Mouse (Mus musculus) midbrain, embryonic 10.5 days (tissue): ENCODE measurements at regions not wholly inside any gene's neighbourhood (a gene's known extent, or its start where the extent isn't known, plus 50 kb on each side); places are given as distances from the start of the nearest gene placed in this dataset.

ENCODE experiments used
- DNase-seq: peaks from one replicate; pipeline ENCODE4 v3.0.0-alpha.2; 2017; ENCODE audit warnings: low spot score
- H3K27ac ChIP-seq: fragments of 300-500 bp; sonication (generic); replicated peaks from 2 replicates; pipeline ENCODE4 v1.5.1; 2016; ENCODE audit warnings: mild to moderate bottlenecking
- H3K27me3 ChIP-seq: fragments of 300-500 bp; sonication (generic); 2 replicates; pipeline ENCODE4 v1.6.1; 2016; ENCODE audit warnings: low read depth, mild to moderate bottlenecking; ENCODE audit not compliant: poor library complexity, severe bottlenecking
- H3K36me3 ChIP-seq: fragments of 300-500 bp; sonication (generic); 2 replicates; pipeline ENCODE4 v1.6.1; 2016; ENCODE audit warnings: mild to moderate bottlenecking, moderate library complexity
- H3K4me1 ChIP-seq: fragments of 300-500 bp; sonication (generic); 2 replicates; pipeline ENCODE4 v1.6.1; 2016
- H3K4me3 ChIP-seq: fragments of 300-500 bp; sonication (generic); 2 replicates; pipeline ENCODE4 v1.5.1; 2016; ENCODE audit warnings: mild to moderate bottlenecking, moderate library complexity
- H3K9me3 ChIP-seq: fragments of 300-500 bp; sonication (generic); replicated peaks from 2 replicates; pipeline ENCODE4 v1.6.1; 2016; ENCODE audit warnings: mild to moderate bottlenecking
- WGBS: fragments of 180-500 bp; shearing (Covaris S2); methylation state at CpG from one replicate; pipeline ENCODE4 v1.1.7; 2016; 5-methylcytosine and 5-hydroxymethylcytosine counted together

DNA sequence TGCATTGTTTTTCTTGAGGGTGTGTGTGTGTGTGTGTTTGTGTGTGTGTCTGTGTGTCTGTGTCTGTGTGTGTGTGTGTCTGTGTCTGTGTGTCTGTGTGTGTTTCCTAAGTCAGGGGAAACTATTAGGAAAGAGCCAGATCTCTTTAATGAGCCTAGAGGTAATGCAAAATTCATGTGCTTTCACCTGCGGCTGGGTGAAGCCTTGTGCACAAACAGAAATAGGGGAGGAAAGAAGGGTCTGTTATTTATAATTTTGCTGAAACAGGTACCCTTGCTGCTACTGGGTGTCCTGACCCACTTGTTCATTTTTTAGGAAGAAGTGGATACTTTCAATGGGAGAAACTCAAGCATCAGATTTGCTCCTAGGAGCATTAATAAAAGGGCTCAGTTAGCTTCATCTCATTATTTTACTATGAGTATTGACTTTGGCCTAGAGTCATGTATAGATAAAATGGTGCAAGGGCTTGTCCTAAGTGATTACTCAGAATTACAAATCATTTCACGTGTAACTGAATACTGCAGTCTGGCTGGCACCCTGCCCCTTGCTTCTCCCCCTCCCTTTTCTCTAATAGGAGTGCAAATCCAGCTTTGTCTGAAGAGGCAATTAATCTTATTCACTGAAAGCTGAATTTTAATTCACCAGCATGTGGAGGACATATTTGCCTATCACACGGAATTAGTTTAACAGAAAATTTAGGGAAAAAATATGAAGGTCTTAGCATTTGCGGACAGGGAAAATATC is 401.7 kb upstream of the Dph6 start:
- Histone ChIP-seq H3K4me1 (no peaks in the 10 kb centered on the region), H3K27me3 (no peaks in the 10 kb centered on the region), H3K27ac (no peak overlapping the region), H3K9me3 (no peaks in the 10 kb centered on the region), H3K4me3 (no peak overlapping the region), H3K36me3 (no peaks in the 10 kb centered on the region)
- DNase-seq, result no peak
- WGBS, result 79% methylated on average over 4 of the region's 4 CpGs

DNA sequence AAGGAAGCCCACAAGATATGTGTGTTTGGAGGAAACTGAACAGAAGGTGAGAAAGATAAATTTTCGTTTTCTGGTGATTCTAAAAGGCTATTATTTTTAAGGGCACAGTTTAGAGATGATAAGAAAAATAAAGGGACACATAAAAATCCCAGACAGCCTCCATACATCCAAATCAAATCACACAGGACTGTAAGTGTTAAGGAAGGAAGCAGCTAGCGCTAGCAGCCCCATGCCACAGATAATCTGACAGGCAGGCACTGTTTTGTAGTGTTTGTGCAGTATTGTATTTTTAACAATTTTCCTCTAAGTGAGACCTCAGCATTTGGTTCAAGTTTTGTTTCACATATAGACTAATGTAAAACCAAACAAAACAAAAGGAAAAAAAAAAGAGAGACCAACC is 402.4 kb upstream of the Dph6 start:
- no peaks in the 10 kb centered on the region for H3K27me3 ChIP-seq
- H3K9me3 ChIP-seq, result no peaks in the 10 kb centered on the region
- H3K4me1 ChIP-seq, result no peaks in the 10 kb centered on the region
- no peak overlapping the region for H3K27ac ChIP-seq
- H3K4me3 ChIP-seq, result no peak overlapping the region
- no peak for DNase-seq
- 83% methylated on average over 2 of the region's 2 CpGs for WGBS
- H3K36me3 ChIP-seq, result no peaks in the 10 kb centered on the region

DNA sequence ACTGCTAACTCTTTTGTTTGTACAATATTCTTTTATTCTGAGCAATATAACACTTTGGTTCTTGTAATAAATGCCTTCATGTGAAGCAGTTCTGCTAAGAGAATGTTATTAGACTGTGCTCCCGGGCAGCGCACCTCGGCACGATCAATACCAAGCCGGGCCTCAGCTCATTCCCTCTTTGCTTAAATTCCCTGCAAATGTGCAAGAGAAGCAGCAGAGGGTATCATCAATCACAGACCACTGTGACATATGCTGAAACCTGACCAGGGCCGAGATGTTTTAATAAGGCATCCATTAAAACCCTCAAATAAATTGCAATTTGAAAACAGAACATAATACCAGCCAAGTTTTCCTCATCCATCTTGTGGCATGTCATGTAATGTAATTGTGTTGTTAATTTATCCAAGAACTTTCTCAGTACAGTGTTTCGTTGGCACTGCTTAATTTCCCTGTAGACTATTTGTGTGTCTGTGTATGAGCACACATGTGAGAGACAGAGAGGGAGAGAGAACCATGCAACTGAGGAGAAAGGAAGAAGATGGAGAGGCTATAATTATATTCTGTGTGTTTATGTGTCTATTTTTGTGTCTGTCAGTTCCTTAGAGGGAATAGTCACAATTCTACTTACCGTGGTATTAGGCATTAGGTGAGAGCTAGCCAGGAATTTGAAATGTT is 412.9 kb upstream of the Dph6 start:
- Histone ChIP-seq H3K27me3 (no peaks in the 10 kb centered on the region), H3K36me3 (no peaks in the 10 kb centered on the region), H3K27ac (no peak overlapping the region), H3K9me3 (no peaks in the 10 kb centered on the region), H3K4me1 (no peaks in the 10 kb centered on the region), H3K4me3 (no peak overlapping the region)
- no peak for DNase-seq
- 89% methylated on average over 8 of the region's 8 CpGs for WGBS

DNA sequence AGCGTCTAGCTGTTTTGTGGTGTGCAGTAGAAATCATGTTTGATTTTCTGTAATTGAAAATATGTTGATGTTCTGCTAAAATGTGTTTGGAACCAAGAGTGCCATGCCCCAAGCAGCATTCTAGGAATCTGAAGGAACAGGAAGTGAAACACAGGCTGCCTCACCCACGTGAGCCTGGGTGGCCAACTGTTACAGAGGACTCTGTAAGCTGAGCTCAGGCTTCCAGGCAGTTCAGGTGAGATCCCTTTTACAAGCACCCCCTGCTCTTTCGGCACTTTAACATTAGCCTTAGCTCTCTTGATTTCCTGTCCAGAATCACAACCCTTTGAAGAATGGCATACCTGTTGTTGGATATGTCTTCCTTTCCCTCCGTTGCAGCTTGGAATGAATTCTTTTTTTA is 414.9 kb upstream of the Dph6 start:
- H3K4me3 ChIP-seq, result no peak overlapping the region
- H3K36me3 ChIP-seq, result no peaks in the 10 kb centered on the region
- WGBS, result 75% methylated on average over 4 of the region's 4 CpGs
- no peak overlapping the region for H3K27ac ChIP-seq
- no peaks in the 10 kb centered on the region for H3K9me3 ChIP-seq
- no peaks in the 10 kb centered on the region for H3K4me1 ChIP-seq
- no peaks in the 10 kb centered on the region for H3K27me3 ChIP-seq
- DNase-seq, result no peak

DNA sequence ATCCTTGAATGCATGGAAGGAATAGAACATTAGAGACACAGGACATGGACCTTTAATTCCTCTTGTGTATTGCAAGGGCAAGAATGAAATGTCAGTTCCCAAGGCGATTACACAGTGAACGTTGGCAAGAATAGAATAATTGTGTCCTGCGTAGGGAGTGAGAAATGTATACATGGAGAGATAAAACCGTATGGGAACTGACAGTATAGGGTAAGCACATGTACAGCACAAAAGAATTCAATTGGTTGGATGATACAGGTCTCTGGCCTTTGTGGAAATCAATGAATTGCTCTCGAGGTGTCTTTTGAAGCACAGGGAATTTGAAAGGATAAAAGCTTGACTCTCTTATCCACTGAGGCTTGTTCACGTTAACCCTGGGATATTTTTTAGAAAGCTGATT is 415.4 kb upstream of the Dph6 start:
- Histone ChIP-seq H3K27me3 (no peaks in the 10 kb centered on the region), H3K36me3 (no peaks in the 10 kb centered on the region), H3K27ac (no peak overlapping the region), H3K4me1 (no peaks in the 10 kb centered on the region), H3K4me3 (no peak overlapping the region), H3K9me3 (no peaks in the 10 kb centered on the region)
- 73% methylated on average over 6 of the region's 6 CpGs for WGBS
- DNase-seq, result no peak

DNA sequence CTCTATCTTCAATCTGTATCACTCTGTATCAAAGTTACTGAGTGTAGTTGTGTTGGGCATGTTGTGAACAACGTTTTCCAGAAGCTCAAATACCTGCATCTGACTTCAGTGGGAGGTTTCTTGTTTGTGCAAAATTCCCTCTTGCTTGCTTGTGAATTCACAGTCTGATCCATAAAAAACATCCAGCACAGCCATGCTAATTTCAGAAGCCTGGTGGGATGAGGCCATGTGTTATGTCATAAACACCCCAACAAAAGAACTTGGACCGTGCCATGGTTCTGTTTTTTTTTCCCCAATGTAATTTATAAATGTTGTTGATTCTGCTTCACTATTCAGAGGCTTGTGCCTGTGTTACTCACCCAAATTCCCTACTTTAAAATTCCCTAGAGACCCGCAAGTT is 415.9 kb upstream of the Dph6 start:
- Histone ChIP-seq H3K4me1 (no peaks in the 10 kb centered on the region), H3K36me3 (no peaks in the 10 kb centered on the region), H3K9me3 (no peaks in the 10 kb centered on the region), H3K4me3 (no peak overlapping the region), H3K27me3 (no peaks in the 10 kb centered on the region), H3K27ac (no peak overlapping the region)
- WGBS, result 81% methylated on average over 3 of the region's 3 CpGs
- no peak for DNase-seq

DNA sequence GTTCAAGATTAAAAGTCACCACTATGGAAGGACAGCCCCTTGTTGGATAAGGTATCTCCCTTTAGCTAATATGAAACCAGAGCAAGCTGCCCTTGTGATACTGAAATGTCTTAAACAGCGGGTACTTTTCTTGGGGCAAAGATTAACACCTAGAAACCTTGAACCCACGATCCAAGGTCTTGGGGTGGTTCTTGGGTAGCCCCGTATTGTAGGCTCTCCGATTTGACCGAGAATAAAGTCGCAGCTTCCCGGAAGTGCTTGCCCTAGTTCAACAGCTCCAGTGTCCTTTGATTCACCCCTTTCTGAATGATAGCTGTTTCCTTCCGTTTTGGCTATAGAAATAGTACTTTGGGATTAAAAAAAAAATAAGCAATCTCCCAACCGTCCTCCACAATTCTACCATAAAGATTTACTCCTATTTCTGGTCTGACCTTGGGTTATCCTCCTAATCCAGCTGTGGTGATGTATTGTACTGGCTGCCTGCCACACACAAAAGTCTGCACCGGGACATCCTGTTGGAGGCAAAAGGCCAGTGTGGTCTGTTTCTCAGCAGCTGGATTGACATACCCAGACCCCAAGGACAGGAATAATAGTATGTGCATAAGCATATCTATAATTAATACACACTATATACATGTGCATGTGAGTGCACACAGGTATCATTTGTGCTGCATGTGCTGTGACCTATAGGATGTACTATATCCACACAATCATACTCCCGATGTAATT is 427.0 kb upstream of the Dph6 start:
- DNase-seq, result no peak
- H3K4me1 ChIP-seq, result no peaks in the 10 kb centered on the region
- no peak overlapping the region for H3K4me3 ChIP-seq
- H3K27me3 ChIP-seq, result no peaks in the 10 kb centered on the region
- WGBS, result 89% methylated on average over 11 of the region's 11 CpGs
- no peaks in the 10 kb centered on the region for H3K9me3 ChIP-seq
- H3K27ac ChIP-seq, result no peak overlapping the region
- no peaks in the 10 kb centered on the region for H3K36me3 ChIP-seq

DNA sequence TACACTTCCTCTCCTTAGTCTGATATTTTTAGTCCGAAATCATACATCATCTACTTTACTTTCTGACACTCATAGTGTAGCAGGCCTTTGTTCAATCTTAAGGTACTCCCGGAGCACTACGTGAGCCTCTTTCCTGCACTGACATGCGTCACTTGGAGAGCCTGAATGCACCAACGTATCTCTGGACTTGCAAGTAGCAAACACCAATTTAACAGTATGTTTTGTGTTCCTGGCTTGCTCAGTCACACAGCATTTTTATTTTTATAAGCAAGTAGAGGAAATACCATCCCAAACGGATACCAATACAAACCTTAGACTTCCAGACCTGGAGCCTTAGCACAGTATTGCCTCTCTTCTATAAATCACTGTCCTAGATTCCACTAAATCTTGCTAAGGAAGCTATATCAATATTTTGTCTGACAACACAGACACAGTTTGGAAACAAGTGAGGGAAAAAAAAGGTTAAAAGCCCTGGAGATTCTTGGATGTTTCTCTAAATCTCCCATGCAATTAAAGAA is 427.6 kb upstream of the Dph6 start:
- Histone ChIP-seq H3K27ac (no peak overlapping the region), H3K4me1 (no peaks in the 10 kb centered on the region), H3K4me3 (no peak overlapping the region), H3K9me3 (no peaks in the 10 kb centered on the region), H3K27me3 (no peaks in the 10 kb centered on the region), H3K36me3 (no peaks in the 10 kb centered on the region)
- no peak for DNase-seq
- WGBS, result 91% methylated on average over 6 of the region's 6 CpGs

DNA sequence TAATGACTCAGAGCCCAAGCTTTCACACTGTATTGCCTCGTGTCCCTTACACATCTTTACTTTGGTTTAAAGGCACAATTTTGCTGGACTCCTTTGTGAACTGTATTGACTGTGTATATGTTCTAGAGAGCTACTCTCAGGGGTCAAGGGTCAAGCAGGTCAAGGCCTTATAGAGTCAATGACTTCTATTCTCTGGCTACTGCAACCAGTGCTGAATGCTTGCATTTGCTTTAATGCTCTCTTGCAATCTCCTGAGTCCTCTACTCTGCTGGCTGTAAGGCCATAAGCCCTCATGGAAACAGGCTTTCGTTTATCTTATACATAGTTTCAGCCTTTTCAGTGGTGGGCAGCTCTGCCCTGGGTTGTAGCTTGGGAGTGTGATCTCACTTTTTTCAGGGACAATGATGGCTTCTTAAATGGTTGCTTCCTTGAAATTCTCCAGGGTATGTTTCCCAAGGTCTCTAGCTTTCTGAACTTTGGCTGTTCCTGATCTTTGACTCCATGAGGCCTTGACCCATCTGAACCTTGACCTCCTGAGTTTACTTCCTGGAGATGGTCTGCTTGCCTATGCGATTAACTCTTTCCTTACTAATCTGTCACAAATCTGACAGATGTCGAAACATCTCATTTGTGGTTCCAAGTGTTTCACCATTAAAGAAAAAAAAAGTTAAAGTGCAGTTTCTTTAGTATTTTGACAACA is 433.8 kb upstream of the Dph6 start:
- WGBS, result 64% methylated on average over 4 of the region's 4 CpGs

DNA sequence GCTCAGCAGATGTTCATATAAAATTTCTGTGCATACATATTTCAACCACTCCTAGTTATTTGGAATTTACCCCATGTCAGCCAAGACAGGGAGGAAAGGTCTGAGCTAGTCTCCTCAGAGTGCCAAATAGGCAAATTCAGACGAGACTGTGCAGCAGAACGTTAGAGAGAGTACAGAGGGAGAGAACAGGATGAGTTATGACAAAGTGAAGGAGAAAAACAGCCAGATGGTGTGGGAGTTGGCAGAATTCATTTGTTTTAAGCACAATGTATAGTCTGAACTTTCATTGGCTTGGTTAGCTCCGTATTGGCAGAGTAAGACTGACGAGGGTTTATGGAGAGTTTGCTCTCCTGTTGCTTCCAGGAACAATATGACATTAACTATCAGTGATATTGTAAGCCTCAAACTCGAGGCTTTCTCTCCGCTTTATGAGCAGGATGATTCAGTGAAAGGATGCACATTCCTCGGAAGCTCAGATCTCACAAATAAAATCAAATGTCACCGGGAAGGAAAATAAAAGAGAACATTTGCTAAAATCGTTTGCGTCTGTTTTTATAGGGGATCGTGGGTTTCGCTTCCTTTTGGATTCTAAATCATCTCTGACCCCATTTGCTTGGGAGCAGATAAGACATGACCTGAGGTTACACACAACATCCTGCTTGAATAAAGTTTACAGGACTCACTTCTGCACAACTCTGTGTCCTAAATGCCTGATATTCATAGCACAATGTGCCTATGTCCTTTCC is 435.8 kb upstream of the Dph6 start:
- 74% methylated on average over 12 of the region's 12 CpGs for WGBS
- Histone ChIP-seq H3K4me1 (peaks cover 6% of the 10 kb centered on the region), H3K27ac (no peak overlapping the region), H3K36me3 (no peaks in the 10 kb centered on the region), H3K9me3 (no peaks in the 10 kb centered on the region), H3K27me3 (no peaks in the 10 kb centered on the region), H3K4me3 (no peak overlapping the region)
- DNase-seq, result no peak

More for the DNA sequence above, 433.8 kb upstream of the Dph6 start:
- H3K4me3 ChIP-seq, result no peak overlapping the region
- DNase-seq, result peak; percentile 12
- no peaks in the 10 kb centered on the region for H3K27me3 ChIP-seq
- no peaks in the 10 kb centered on the region for H3K9me3 ChIP-seq
- no peak overlapping the region for H3K27ac ChIP-seq
- no peaks in the 10 kb centered on the region for H3K36me3 ChIP-seq
- peaks cover 6% of the 10 kb centered on the region for H3K4me1 ChIP-seq

DNA sequence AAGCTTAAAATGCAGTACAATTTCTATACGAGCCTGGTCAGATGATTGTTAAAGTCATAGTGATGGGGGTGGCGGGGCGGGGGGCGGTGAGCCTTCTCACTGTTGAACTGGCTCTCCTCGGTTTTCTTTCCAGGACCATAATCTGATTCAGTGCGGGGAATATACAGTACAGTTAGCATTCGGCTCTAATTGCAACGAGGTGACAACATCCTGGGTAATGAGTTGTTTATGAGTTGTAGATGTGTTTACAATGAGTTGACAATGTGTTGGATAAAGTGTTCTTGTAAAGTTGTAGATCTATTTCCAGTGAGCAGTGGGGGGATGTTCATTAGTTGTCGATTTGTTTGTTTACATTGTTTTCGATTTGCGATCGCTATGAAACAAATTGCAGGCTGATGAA is 440.6 kb upstream of the Dph6 start:
- no peak for DNase-seq
- Histone ChIP-seq H3K27ac (no peak overlapping the region), H3K4me1 (no peaks in the 10 kb centered on the region), H3K4me3 (no peak overlapping the region), H3K27me3 (no peaks in the 10 kb centered on the region), H3K9me3 (no peaks in the 10 kb centered on the region), H3K36me3 (no peaks in the 10 kb centered on the region)
- 92% methylated on average over 12 of the region's 12 CpGs for WGBS

DNA sequence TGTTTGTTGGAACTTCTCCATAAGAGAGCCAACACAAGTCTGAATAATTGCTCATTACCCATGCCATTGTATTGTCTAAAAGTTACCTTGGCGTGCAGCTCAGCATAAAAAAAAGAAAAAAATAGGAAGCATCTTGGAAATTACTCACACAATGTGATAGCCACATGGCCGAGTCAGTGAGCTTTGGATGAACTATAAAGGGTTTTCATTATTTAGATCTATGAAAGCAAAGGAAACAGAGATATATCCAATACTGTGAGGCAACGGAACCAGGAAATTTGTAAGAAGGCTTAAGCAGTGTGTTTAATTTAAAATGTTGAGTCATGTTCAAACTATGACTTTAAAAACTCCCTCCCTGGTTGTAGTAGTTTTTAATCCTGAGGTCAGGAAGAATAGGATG is 446.7 kb upstream of the Dph6 start:
- no peak for DNase-seq
- Histone ChIP-seq H3K27me3 (no peaks in the 10 kb centered on the region), H3K36me3 (no peaks in the 10 kb centered on the region), H3K27ac (no peak overlapping the region), H3K9me3 (no peaks in the 10 kb centered on the region), H3K4me3 (no peak overlapping the region), H3K4me1 (no peaks in the 10 kb centered on the region)
- WGBS, result 92% methylated on average over 3 of the region's 3 CpGs
